Mouse (Mus musculus): ENCODE data around the gene Prkn. TPM values are rescaled to one million over a fixed set of nuclear protein-coding genes. Genes with fewer than 3 reads are reported as not detected.

Prkn gene
- polyA plus RNA-seq, 1 experiment = 1.3 TPM

- TF ChIP-seq GATA1 (IDR thresholded peaks at IDR 0.05; ENCODE audit: low read length) = no peak
Observed at GRCm38 (mm10) chr17:11383364-11383962, 543.3 kb downstream of the Prkn start.

DNA sequence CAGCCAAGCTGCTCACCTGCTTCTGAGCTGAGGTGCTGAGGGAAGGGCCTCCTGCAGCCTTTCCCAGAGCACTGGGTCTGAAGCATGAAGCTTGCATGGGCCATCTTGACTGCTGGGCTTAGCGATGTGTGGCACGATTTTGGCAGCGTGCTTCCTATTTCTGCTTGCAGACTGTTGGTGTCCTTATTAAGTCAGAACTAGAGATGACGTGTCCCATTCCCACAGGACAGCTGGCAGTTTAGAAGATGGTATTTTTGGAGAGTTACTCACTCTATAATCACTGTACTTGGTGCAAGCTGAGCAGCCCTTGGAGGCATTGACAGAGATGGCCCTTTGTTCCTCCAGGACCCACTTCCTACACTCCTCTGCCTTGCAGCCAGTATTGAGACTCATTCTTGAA is 545.1 kb downstream of the Prkn start:
- TF ChIP-seq GATA1 (IDR thresholded peaks at IDR 0.05; ENCODE audit: low read length) = no peak

- TF ChIP-seq GATA1 (IDR thresholded peaks at IDR 0.05; ENCODE audit: low read length) = no peak
Observed at GRCm38 (mm10) chr17:11392622-11393294, 552.6 kb downstream of the Prkn start.

- TF ChIP-seq GATA1 (IDR thresholded peaks at IDR 0.05; ENCODE audit: low read length) = no peak
Observed at GRCm38 (mm10) chr17:11394607-11395006, 554.4 kb downstream of the Prkn start.

DNA sequence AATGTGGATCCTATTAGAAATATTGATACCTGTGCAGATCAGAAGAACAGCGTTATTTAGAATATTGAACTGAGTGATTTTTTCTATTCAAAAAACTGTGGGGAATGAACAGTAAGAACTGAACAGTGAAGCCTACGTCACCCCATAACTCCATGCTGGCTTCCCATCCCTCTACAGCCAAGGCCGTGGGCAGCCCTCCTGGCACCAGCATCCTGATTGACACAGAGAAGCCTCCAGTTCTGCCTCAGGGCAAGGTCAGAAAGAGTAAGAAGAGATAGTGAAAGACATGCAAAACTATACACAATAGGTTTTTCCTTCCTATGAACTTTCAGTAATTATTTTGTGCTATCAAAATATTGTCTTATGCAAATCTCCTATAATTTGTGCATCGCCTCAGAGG is 557.5 kb downstream of the Prkn start:
- no peak for TF ChIP-seq GATA1 (IDR thresholded peaks at IDR 0.05; ENCODE audit: low read length)

DNA sequence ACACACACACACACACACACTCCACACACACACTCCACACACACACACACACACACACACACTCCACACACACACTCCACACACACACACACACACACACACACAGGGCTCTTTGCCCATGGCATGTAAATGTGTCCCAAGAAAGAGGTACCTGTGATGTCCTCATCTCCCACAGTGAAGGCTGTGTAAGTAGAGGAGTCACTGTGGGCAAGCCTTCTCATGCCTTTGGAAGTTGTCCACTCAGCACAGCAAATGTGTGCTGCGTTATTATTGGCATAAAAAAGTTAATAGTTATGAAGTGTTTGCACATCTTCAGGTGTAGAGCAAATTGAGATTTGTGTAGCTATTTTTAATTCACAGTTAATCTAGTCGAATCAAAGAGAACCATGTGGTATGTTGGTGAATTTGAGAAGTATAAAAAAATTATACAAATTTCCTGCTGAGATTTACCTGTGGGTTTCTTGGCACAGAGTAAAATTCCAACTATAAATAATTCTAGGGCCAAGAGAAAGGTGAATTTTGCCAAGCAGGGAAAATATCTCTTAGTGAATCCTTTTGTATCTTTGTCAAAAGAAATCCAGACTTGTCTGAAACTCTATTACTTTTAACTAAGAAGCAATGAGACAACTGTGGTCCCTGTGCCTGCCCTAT is 562.2 kb downstream of the Prkn start:
- no peak for TF ChIP-seq GATA1 (IDR thresholded peaks at IDR 0.05; ENCODE audit: low read length)

- TF ChIP-seq GATA1 (IDR thresholded peaks at IDR 0.05; ENCODE audit: low read length) = no peak
Observed at GRCm38 (mm10) chr17:11411414-11411813, 571.2 kb downstream of the Prkn start.

DNA sequence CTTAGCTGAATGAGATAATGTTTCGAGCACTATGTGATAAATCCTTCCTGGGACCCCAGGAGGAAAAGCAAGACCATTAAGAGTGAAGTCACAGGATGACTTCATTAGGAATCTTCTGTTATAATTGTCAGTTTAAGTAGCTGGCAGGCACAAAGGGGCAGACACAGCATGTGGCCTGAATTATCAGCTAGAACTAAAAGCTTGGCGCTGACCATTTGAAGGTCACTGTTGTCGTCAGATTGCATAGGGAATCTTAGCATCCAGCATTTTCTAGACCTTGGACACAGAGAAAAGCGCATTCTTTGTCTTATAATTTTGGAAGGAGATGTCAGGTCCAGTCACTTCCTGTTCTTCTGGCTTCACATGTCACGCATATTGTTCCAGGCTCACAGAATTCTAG is 573.5 kb downstream of the Prkn start:
- no peak for TF ChIP-seq GATA1 (IDR thresholded peaks at IDR 0.05; ENCODE audit: low read length)

- no peak for TF ChIP-seq GATA1 (IDR thresholded peaks at IDR 0.05; ENCODE audit: low read length)
Observed at GRCm38 (mm10) chr17:11414288-11414687, 574.1 kb downstream of the Prkn start.

DNA sequence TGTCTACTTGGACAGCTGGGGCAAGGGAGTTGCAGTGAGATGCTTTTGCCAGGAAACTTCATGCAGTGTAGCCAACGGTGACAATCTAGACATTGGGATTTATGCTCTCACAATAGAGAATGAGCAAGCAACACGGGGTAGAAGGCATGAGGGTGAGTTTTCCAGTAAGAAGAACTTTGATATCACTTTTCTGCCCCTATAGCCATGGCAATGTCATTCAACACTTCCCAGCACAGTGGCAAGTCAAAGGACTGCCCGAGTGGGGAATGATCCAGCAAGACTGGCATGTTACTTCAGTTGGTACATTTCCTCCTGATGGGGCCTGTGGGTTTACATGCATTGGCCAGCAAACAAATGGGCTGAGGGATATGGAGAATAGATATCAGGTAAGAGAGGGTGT is 577.0 kb downstream of the Prkn start:
- TF ChIP-seq GATA1 (IDR thresholded peaks at IDR 0.05; ENCODE audit: low read length) = no peak

- no peak for TF ChIP-seq GATA1 (IDR thresholded peaks at IDR 0.05; ENCODE audit: low read length)
Observed at GRCm38 (mm10) chr17:11419484-11419883, 579.3 kb downstream of the Prkn start.

DNA sequence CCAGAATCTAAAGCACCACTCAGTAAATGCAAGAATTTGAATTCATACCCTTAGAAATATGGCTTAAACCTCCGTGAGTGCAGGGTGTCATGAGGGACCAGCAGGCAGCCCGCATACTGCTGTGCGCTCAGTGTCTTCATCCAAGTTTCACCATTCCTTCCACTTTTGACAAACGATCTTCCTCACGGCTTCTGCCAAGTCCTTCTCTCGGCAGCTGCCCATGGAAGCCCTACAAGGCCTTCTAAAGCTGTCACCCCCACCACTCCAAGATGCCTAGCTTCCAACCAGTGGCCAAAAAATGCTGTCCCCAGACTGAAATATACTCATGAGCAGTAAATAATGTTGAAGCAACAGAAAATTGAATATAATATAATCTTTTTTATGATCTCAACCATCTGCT is 580.7 kb downstream of the Prkn start:
- no peak for TF ChIP-seq GATA1 (IDR thresholded peaks at IDR 0.05; ENCODE audit: low read length)

GRCm38 (mm10) chr17:11421264-11421940 is 581.2 kb downstream of the Prkn start:
- TF ChIP-seq GATA1 (IDR thresholded peaks at IDR 0.05; ENCODE audit: low read length) = no peak

DNA sequence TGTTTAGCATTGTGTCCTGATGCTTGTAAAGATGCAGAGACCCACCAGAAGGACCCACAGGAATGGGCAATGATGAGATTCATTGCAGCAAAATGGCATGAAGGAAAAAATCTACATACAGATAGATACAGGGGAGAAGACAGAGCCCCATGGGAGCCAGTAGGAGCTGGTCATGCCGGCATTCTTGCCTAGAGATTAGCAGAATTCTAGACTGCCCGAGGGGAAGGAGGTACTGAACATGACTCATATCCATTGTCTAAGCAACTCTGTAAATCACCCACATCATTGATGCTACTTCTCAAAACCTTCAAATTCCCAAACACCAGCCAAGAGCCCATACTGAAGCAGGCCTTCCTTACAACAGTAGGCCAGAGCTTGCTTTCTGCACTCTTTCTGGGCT is 591.1 kb downstream of the Prkn start:
- TF ChIP-seq GATA1 (IDR thresholded peaks at IDR 0.05; ENCODE audit: low read length) = no peak

DNA sequence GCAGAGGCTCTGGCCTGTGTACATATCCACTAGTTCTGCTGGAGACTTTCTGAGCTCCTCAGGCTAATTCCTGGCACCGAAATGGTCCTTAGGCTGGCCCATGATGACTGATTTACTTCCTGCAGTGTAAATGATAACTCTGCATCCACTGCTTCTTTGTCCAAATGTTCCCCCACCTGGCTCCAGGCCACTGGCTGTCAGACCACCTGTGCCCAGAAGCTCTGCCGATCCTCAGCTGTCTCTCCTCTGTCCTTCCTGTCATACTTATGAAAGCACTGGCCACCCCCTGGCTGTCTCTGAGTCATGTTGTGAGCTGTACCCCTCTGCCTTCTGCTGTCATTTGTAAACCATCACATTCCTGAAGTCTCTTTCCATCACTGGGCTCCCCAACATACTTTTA is 592.4 kb downstream of the Prkn start:
- TF ChIP-seq GATA1 (IDR thresholded peaks at IDR 0.05; ENCODE audit: low read length) = no peak

- no peak for TF ChIP-seq GATA1 (IDR thresholded peaks at IDR 0.05; ENCODE audit: low read length)
Observed at GRCm38 (mm10) chr17:11462721-11463120, 622.5 kb downstream of the Prkn start.
